13 mouse cellular contexts compared by ENCODE assay signal in genomic region chr16:24826390-24826789, GRCm38 (mm10).
DNase-seq lines count a peak whose midpoint lies in the region; ATAC-seq and TF ChIP-seq lines count a peak whose summit lies in the region.
"Had no signal": no experiment of that assay in that cellular context is flagged by ENCODE, and none has a peak within 500 bp of the region (broad histone marks: within the 10 kb centered on the region; RNA-seq: fewer than 3 reads in every experiment).

No protein-coding gene starts in this region.

- H3K4me1 ChIP-seq in kidney, adult 2 months (ENCODE audit: control insufficient read depth, insufficient read depth, low read length): no peaks in the 10 kb centered on the region
- H3K4me1 ChIP-seq: limb, embryonic 10.5 days had no signal

- no peak overlapping the region for H3K27ac ChIP-seq in kidney, adult 2 months (ENCODE audit: insufficient read depth, low read depth, low read length)
- H3K27ac ChIP-seq: limb, embryonic 10.5 days had no signal

- H3K4me3 ChIP-seq in kidney, adult 2 months (ENCODE audit: insufficient read depth, low read depth, low read length): no peak overlapping the region
- H3K4me3 ChIP-seq: limb, embryonic 10.5 days had no signal

- H3K36me3 ChIP-seq in kidney, adult 2 months (ENCODE audit: control insufficient read depth, insufficient read depth, low read length): no peaks in the 10 kb centered on the region
- H3K36me3 ChIP-seq: limb, embryonic 10.5 days had no signal

- DNase-seq in kidney, adult 2 months: peak; percentile 8
- DNase-seq in kidney, adult 11 months: no peak
- DNase-seq in thymus, postnatal 14 days: peak; percentile 16
- no peak for DNase-seq in thymus, postnatal 36 days
- no peak for DNase-seq in embryo, embryonic 10.5 days (ENCODE audit: low spot score)
- no peak for DNase-seq in left cerebral cortex, adult 11 months (ENCODE audit: low spot score)
- DNase-seq: adrenal gland, adult 2 months; cerebellum, postnatal 25 days; retina, postnatal 1 day had no signal

- TF ChIP-seq CTCF in kidney, adult 2 months (conservative IDR thresholded peaks at IDR 0.05; ENCODE audit: insufficient read depth, insufficient read length, low read depth, low read length): no peak

- no peak for TF ChIP-seq POLR2A in kidney, adult 2 months (IDR thresholded peaks at IDR 0.05; ENCODE audit: low read depth, low read length)

- ATAC-seq in megakaryocyte progenitor cell, adult 5-6 weeks (replicated peaks; ENCODE audit: poor library complexity): peak; percentile 89
- no peak for ATAC-seq in cerebellum, adult (ENCODE audit: insufficient number of reproducible peaks, low FRiP score, low TSS enrichment)
- ATAC-seq: forebrain, embryonic 14.5 days had no signal

- no peaks in the 10 kb centered on the region for H3K27me3 ChIP-seq in kidney, adult 2 months (replicated peaks; ENCODE audit: control insufficient read depth, insufficient read depth, low read length)

- WGBS in kidney, adult 2 months: 91% methylated on average over 4 of the region's 4 CpGs

Comparison
In these comparisons a context has a peak if more than half of its experiments do, and no peak if none do; other contexts are left out.
1. DNase-seq: peak in kidney, adult 2 months (single experiment) and thymus, postnatal 14 days (single experiment); none in kidney, adult 11 months (single experiment), thymus, postnatal 36 days (0 of 2), embryo, embryonic 10.5 days (single experiment) and left cerebral cortex, adult 11 months (single experiment).